Mouse (Mus musculus) c-Kit-positive CD71-positive TER-119-negative erythroid progenitor cells, embryonic 14.5 days (primary cell): Measurements from ENCODE around the gene Atp1b4.
"Not testable (repeated sequence)": the region's sequence is repeated elsewhere in the genome, so short reads cannot be mapped to it uniquely, and the experiment has no call there.

Source experiments
- DNase-seq: peaks from one replicate; pipeline ENCODE4 v3.0.0-alpha.2; 2013; ENCODE audit warnings: low read depth

Atp1b4 gene

GRCm38 (mm10) chrX:38315884-38316283 is at the start of gene Atp1b4:
Atp1b4 (plus strand) TSS chrX:38316184.
- no peak for DNase-seq

- no peak for DNase-seq
Observed at GRCm38 (mm10) chrX:38308597-38308996, 7.4 kb upstream of the Atp1b4 start.

GRCm38 (mm10) chrX:38311054-38311453 is 4.9 kb upstream of the Atp1b4 start:
- no peak for DNase-seq

- no peak for DNase-seq
Observed at GRCm38 (mm10) chrX:38312910-38313625, 2.9 kb upstream of the Atp1b4 start.

GRCm38 (mm10) chrX:38313626-38314210 is 2.3 kb upstream of the Atp1b4 start:
- DNase-seq, result no peak

GRCm38 (mm10) chrX:38330695-38331406 is 14.9 kb downstream of the Atp1b4 start:
- no peak for DNase-seq

GRCm38 (mm10) chrX:38334329-38335279 is 18.6 kb downstream of the Atp1b4 start:
- peak; percentile 41 for DNase-seq

GRCm38 (mm10) chrX:38362016-38362415 is 46.0 kb downstream of the Atp1b4 start:
- DNase-seq, result no peak

GRCm38 (mm10) chrX:38364621-38365020 is 48.6 kb downstream of the Atp1b4 start:
- not testable (repeated sequence) for DNase-seq

GRCm38 (mm10) chrX:38373169-38373568 is 57.2 kb downstream of the Atp1b4 start:
- DNase-seq, result not testable (repeated sequence)
